Mouse (Mus musculus) embryonic facial prominence, embryonic 10.5 days (tissue): Measurements from ENCODE around the gene Elp5. TPM values are rescaled to one million over a fixed set of nuclear protein-coding genes. Genes with fewer than 3 reads are reported as not detected.

Source experiments
- DNase-seq: peaks from one replicate; pipeline ENCODE4 v3.0.0-alpha.2; 2017; ENCODE audit warnings: low spot score
- H3K27ac ChIP-seq: fragments of 300-500 bp; sonication (generic); replicated peaks from 2 replicates; pipeline ENCODE4 v1.5.1; 2016; ENCODE audit warnings: mild to moderate bottlenecking
- H3K27me3 ChIP-seq: fragments of 300-500 bp; sonication (generic); replicated peaks from 2 replicates; pipeline ENCODE4 v1.6.1; 2016; ENCODE audit warnings: low read depth, mild to moderate bottlenecking; ENCODE audit not compliant: poor library complexity, severe bottlenecking
- H3K36me3 ChIP-seq: fragments of 300-500 bp; sonication (generic); replicated peaks from 2 replicates; pipeline ENCODE4 v1.6.1; 2016; ENCODE audit warnings: mild to moderate bottlenecking, moderate library complexity
- H3K4me1 ChIP-seq: fragments of 300-500 bp; sonication (generic); 2 replicates; pipeline ENCODE4 v1.6.1; 2016
- H3K4me3 ChIP-seq: fragments of 300-500 bp; sonication (generic); 2 replicates; pipeline ENCODE4 v1.5.1; 2016; ENCODE audit warnings: mild to moderate bottlenecking, moderate library complexity
- H3K9me3 ChIP-seq: fragments of 300-500 bp; sonication (generic); 2 replicates; pipeline ENCODE4 v1.6.1; 2016; ENCODE audit warnings: mild to moderate bottlenecking
- WGBS: fragments of 180-500 bp; shearing (Covaris S2); methylation state at CpG from one replicate; pipeline ENCODE4 v1.1.7; 2016; 5-methylcytosine and 5-hydroxymethylcytosine counted together
- polyA plus RNA-seq: library from polyadenylated mRNA; unstranded; fragments of >200 nt; fragmentation: Nextera tagmentation; extraction: Ambion mirVana; gene quantifications from 2 replicates; pipeline ENCODE4 v1.2.1, GENCODE M21; 2016

Elp5 gene
- polyA plus RNA-seq, 1 experiment from 2014 or later, result 157 TPM

GRCm38 (mm10) chr11:69945216-69945615 lies 37.1 kb downstream of the Elp5 start:
- DNase-seq, result no peak
- no peak overlapping the region; the same call in 1 of the 2 replicates for H3K27ac ChIP-seq
- peaks cover 52% of the 10 kb centered on the region for H3K36me3 ChIP-seq
- no peaks in the 10 kb centered on the region for H3K9me3 ChIP-seq
- H3K4me3 ChIP-seq, result peak overlapping the region; percentile 62; the same call in 1 of the 2 replicates
- peaks cover 34% of the 10 kb centered on the region for H3K4me1 ChIP-seq
- WGBS, result 80% methylated on average over 13 of the region's 13 CpGs
- peaks cover 4% of the 10 kb centered on the region; the same call in 1 of the 2 replicates for H3K27me3 ChIP-seq

- Histone ChIP-seq H3K27ac (no peak overlapping the region), H3K36me3 (peaks cover 46% of the 10 kb centered on the region), H3K9me3 (no peaks in the 10 kb centered on the region), H3K4me3 (no peak overlapping the region), H3K4me1 (peaks cover 36% of the 10 kb centered on the region), H3K27me3 (peaks cover 45% of the 10 kb centered on the region)
- whole genome bisulfite sequencing, result 84% methylated on average over 4 of the region's 4 CpGs
- no peak for DNase-seq
Observed at GRCm38 (mm10) chr11:69940962-69941361, 41.4 kb downstream of the Elp5 start.

GRCm38 (mm10) chr11:69939731-69940130 lies 42.6 kb downstream of the Elp5 start:
- peaks cover 33% of the 10 kb centered on the region for H3K36me3 ChIP-seq
- 90% methylated on average over 17 of the region's 17 CpGs for WGBS
- peaks cover 56% of the 10 kb centered on the region for H3K27me3 ChIP-seq
- no peaks in the 10 kb centered on the region for H3K9me3 ChIP-seq
- no peak overlapping the region for H3K4me3 ChIP-seq
- H3K4me1 ChIP-seq, result peaks cover 45% of the 10 kb centered on the region
- no peak for DNase-seq
- no peak overlapping the region for H3K27ac ChIP-seq

GRCm38 (mm10) chr11:69939181-69939580 lies 43.1 kb downstream of the Elp5 start:
- peaks cover 51% of the 10 kb centered on the region for H3K4me1 ChIP-seq
- DNase-seq, result no peak
- WGBS, result 74% methylated on average over 5 of the region's 5 CpGs
- H3K27me3 ChIP-seq, result peaks cover 59% of the 10 kb centered on the region
- no peaks in the 10 kb centered on the region for H3K9me3 ChIP-seq
- no peak overlapping the region for H3K27ac ChIP-seq
- peaks cover 28% of the 10 kb centered on the region for H3K36me3 ChIP-seq
- H3K4me3 ChIP-seq, result no peak overlapping the region; the same call in 1 of the 2 replicates

- WGBS, result 21% methylated on average over 9 of the region's 9 CpGs
- Histone ChIP-seq H3K9me3 (no peaks in the 10 kb centered on the region), H3K27me3 (peaks cover 59% of the 10 kb centered on the region), H3K27ac (no peak overlapping the region; the same call in 1 of the 2 replicates), H3K36me3 (peaks cover 21% of the 10 kb centered on the region), H3K4me3 (0 out of 2 replicates have a peak overlapping the region, but pooled peaks have one; percentile 75), H3K4me1 (peaks cover 54% of the 10 kb centered on the region)
- DNase-seq, result no peak
Observed at GRCm38 (mm10) chr11:69938401-69938979, 43.8 kb downstream of the Elp5 start.

- Histone ChIP-seq H3K4me3 (0 out of 2 replicates have a peak overlapping the region, but pooled peaks have one; percentile 75), H3K27ac (no peak overlapping the region), H3K27me3 (peaks cover 60% of the 10 kb centered on the region), H3K36me3 (peaks cover 15% of the 10 kb centered on the region), H3K9me3 (no peaks in the 10 kb centered on the region), H3K4me1 (peaks cover 54% of the 10 kb centered on the region)
- 64% methylated on average over 5 of the region's 5 CpGs for WGBS
- DNase-seq, result no peak
Observed at GRCm38 (mm10) chr11:69937834-69938233, 44.5 kb downstream of the Elp5 start.

GRCm38 (mm10) chr11:69937385-69937784 lies 44.9 kb downstream of the Elp5 start:
- DNase-seq, result no peak
- H3K27ac ChIP-seq, result no peak overlapping the region
- 38% methylated on average over 4 of the region's 4 CpGs for WGBS
- H3K4me1 ChIP-seq, result peaks cover 54% of the 10 kb centered on the region
- peak overlapping the region; percentile 75; the same call in 1 of the 2 replicates for H3K4me3 ChIP-seq
- H3K27me3 ChIP-seq, result peaks cover 62% of the 10 kb centered on the region
- H3K36me3 ChIP-seq, result peaks cover 10% of the 10 kb centered on the region
- H3K9me3 ChIP-seq, result no peaks in the 10 kb centered on the region

GRCm38 (mm10) chr11:69936714-69937347 lies 45.5 kb downstream of the Elp5 start:
- no peak overlapping the region for H3K27ac ChIP-seq
- no peak for DNase-seq

GRCm38 (mm10) chr11:69936156-69936555 lies 46.2 kb downstream of the Elp5 start:
- Histone ChIP-seq H3K27me3 (peaks cover 62% of the 10 kb centered on the region), H3K27ac (peak overlapping the region; percentile 86), H3K4me1 (peaks cover 54% of the 10 kb centered on the region), H3K4me3 (peak overlapping the region; percentile 75), H3K36me3 (no peaks in the 10 kb centered on the region), H3K9me3 (no peaks in the 10 kb centered on the region)
- WGBS, result 2% methylated on average over 30 of the region's 30 CpGs
- peak; percentile 50 for DNase-seq

More at GRCm38 (mm10) chr11:69936714-69937347, 45.5 kb downstream of the Elp5 start:
- Histone ChIP-seq H3K9me3 (no peaks in the 10 kb centered on the region), H3K27me3 (peaks cover 62% of the 10 kb centered on the region), H3K36me3 (peaks cover 4% of the 10 kb centered on the region; the same call in 1 of the 2 replicates), H3K4me3 (peak overlapping the region; percentile 75), H3K4me1 (peaks cover 54% of the 10 kb centered on the region)
- WGBS, result 54% methylated on average over 9 of the region's 9 CpGs

GRCm38 (mm10) chr11:69935137-69935879 lies 47.0 kb downstream of the Elp5 start, which contains the start of gene Ybx2:
Ybx2 (plus strand) TSS chr11:69935796.
- no peaks in the 10 kb centered on the region for H3K36me3 ChIP-seq
- H3K9me3 ChIP-seq, result no peaks in the 10 kb centered on the region
- H3K4me1 ChIP-seq, result peaks cover 54% of the 10 kb centered on the region
- H3K27ac ChIP-seq, result peak within 1 kb of the TSS; percentile 86
- H3K27me3 ChIP-seq, result peaks cover 59% of the 10 kb centered on the region
- WGBS, result 1% methylated on average over 62 of the region's 62 CpGs
- peak; percentile 97 for DNase-seq
- H3K4me3 ChIP-seq, result peak within 1 kb of the TSS; percentile 75

- Histone ChIP-seq H3K36me3 (no peaks in the 10 kb centered on the region), H3K4me1 (peaks cover 54% of the 10 kb centered on the region), H3K4me3 (peak overlapping the region; percentile 75), H3K27ac (peak overlapping the region; percentile 86; the same call in 1 of the 2 replicates), H3K27me3 (peaks cover 55% of the 10 kb centered on the region), H3K9me3 (no peaks in the 10 kb centered on the region)
- DNase-seq, result no peak
- 20% methylated on average over 6 of the region's 6 CpGs for WGBS
Observed at GRCm38 (mm10) chr11:69934681-69935080, 47.6 kb downstream of the Elp5 start.

- H3K9me3 ChIP-seq, result no peaks in the 10 kb centered on the region
- peak; percentile 96 for DNase-seq
- H3K36me3 ChIP-seq, result no peaks in the 10 kb centered on the region
- H3K27me3 ChIP-seq, result peaks cover 50% of the 10 kb centered on the region
- WGBS, result 1% methylated on average over 18 of the region's 18 CpGs
- peak overlapping the region; percentile 75 for H3K4me3 ChIP-seq
- H3K4me1 ChIP-seq, result peaks cover 50% of the 10 kb centered on the region
- H3K27ac ChIP-seq, result 0 out of 2 replicates have a peak overlapping the region, but pooled peaks have one; percentile 1
Observed at GRCm38 (mm10) chr11:69934169-69934568, 48.1 kb downstream of the Elp5 start.
